Mouse (Mus musculus): ENCODE measurements at regions not wholly inside any gene's neighbourhood (a gene's known extent, or its start where the extent isn't known, plus 50 kb on each side); places are given as distances from the start of the nearest gene placed in this dataset.

GRCm38 (mm10) chr3:151298325-151298724, 139.4 kb upstream of the Adgrl4 start:
- Histone ChIP-seq H3K4me3 (no peak overlapping the region), H3K9ac (no peak overlapping the region), H3K27ac (no peak overlapping the region), H3K27me3 (no peaks in the 10 kb centered on the region), H3K4me2 (no peak overlapping the region), H3K36me3 (no peaks in the 10 kb centered on the region), H3K4me1 (no peaks in the 10 kb centered on the region), H3K9me3 (no peaks in the 10 kb centered on the region)
- no peak for ATAC-seq (ENCODE audit: insufficient number of reproducible peaks, insufficient read depth, low FRiP score, low TSS enrichment, low read depth)
- 52% methylated on average over 2 of the region's 2 CpGs for WGBS

GRCm38 (mm10) chr3:151305402-151305801, 132.3 kb upstream of the Adgrl4 start:
- Histone ChIP-seq H3K4me1 (no peaks in the 10 kb centered on the region), H3K27me3 (no peaks in the 10 kb centered on the region), H3K4me2 (no peak overlapping the region), H3K27ac (no peak overlapping the region), H3K9me3 (no peaks in the 10 kb centered on the region), H3K36me3 (no peaks in the 10 kb centered on the region), H3K9ac (no peak overlapping the region), H3K4me3 (no peak overlapping the region)
- no peak for ATAC-seq (ENCODE audit: insufficient number of reproducible peaks, insufficient read depth, low FRiP score, low TSS enrichment, low read depth)
- WGBS = 92% methylated on average over 4 of the region's 4 CpGs

- no peaks in the 10 kb centered on the region for H3K9me3 ChIP-seq
- no peak overlapping the region for H3K4me2 ChIP-seq
- WGBS = 45% methylated on average over 4 of the region's 4 CpGs
- H3K27me3 ChIP-seq = no peaks in the 10 kb centered on the region
- no peaks in the 10 kb centered on the region for H3K36me3 ChIP-seq
- H3K4me1 ChIP-seq = no peaks in the 10 kb centered on the region
- H3K9ac ChIP-seq = no peak overlapping the region
- H3K4me3 ChIP-seq = no peak overlapping the region
- ATAC-seq (ENCODE audit: insufficient number of reproducible peaks, insufficient read depth, low FRiP score, low TSS enrichment, low read depth) = no peak
- H3K27ac ChIP-seq = no peak overlapping the region
Measured at GRCm38 (mm10) chr3:151307975-151308374, 129.7 kb upstream of the Adgrl4 start.

GRCm38 (mm10) chr3:151323835-151324234, 113.9 kb upstream of the Adgrl4 start:
- Histone ChIP-seq H3K4me1 (no peaks in the 10 kb centered on the region), H3K4me2 (no peak overlapping the region), H3K9ac (no peak overlapping the region), H3K27ac (no peak overlapping the region), H3K36me3 (no peaks in the 10 kb centered on the region), H3K27me3 (no peaks in the 10 kb centered on the region), H3K9me3 (no peaks in the 10 kb centered on the region), H3K4me3 (no peak overlapping the region)
- 12% methylated on average over 3 of the region's 3 CpGs for WGBS
- no peak for ATAC-seq (ENCODE audit: insufficient number of reproducible peaks, insufficient read depth, low FRiP score, low TSS enrichment, low read depth)

GRCm38 (mm10) chr3:151329801-151330200, 107.9 kb upstream of the Adgrl4 start:
- H3K9me3 ChIP-seq = no peaks in the 10 kb centered on the region
- no peak overlapping the region for H3K4me3 ChIP-seq
- no peak overlapping the region for H3K4me2 ChIP-seq
- H3K36me3 ChIP-seq = no peaks in the 10 kb centered on the region
- 78% methylated on average over 4 of the region's 4 CpGs for WGBS
- H3K27ac ChIP-seq = no peak overlapping the region
- no peak for ATAC-seq (ENCODE audit: insufficient number of reproducible peaks, insufficient read depth, low FRiP score, low TSS enrichment, low read depth)
- H3K4me1 ChIP-seq = peaks cover 36% of the 10 kb centered on the region
- H3K9ac ChIP-seq = no peak overlapping the region
- no peaks in the 10 kb centered on the region for H3K27me3 ChIP-seq

- H3K4me2 ChIP-seq = no peak overlapping the region
- peak overlapping the region; percentile 66 for H3K27ac ChIP-seq
- H3K9ac ChIP-seq = no peak overlapping the region
- ATAC-seq (ENCODE audit: insufficient number of reproducible peaks, insufficient read depth, low FRiP score, low TSS enrichment, low read depth) = peak; percentile 68
- no peak overlapping the region for H3K4me3 ChIP-seq
- H3K9me3 ChIP-seq = no peaks in the 10 kb centered on the region
- peaks cover 9% of the 10 kb centered on the region; the same call in 1 of the 2 replicates for H3K27me3 ChIP-seq
- peaks cover 37% of the 10 kb centered on the region for H3K4me1 ChIP-seq
- WGBS = 20% methylated on average over 2 of the region's 2 CpGs
- no peaks in the 10 kb centered on the region for H3K36me3 ChIP-seq
Measured at GRCm38 (mm10) chr3:151331906-151332305, 105.8 kb upstream of the Adgrl4 start.

GRCm38 (mm10) chr3:151332317-151332687, 105.4 kb upstream of the Adgrl4 start:
- Histone ChIP-seq H3K4me2 (no peak overlapping the region), H3K9ac (no peak overlapping the region), H3K36me3 (no peaks in the 10 kb centered on the region), H3K27ac (peak overlapping the region; percentile 66), H3K27me3 (peaks cover 9% of the 10 kb centered on the region; the same call in 1 of the 2 replicates), H3K4me3 (no peak overlapping the region), H3K9me3 (no peaks in the 10 kb centered on the region), H3K4me1 (peaks cover 37% of the 10 kb centered on the region)
- peak; percentile 32; the same call in 1 of the 2 replicates for ATAC-seq (ENCODE audit: insufficient number of reproducible peaks, insufficient read depth, low FRiP score, low TSS enrichment, low read depth)
- 5% methylated on average over 1 of the region's 1 CpGs for WGBS

GRCm38 (mm10) chr3:151332688-151333452, 104.8 kb upstream of the Adgrl4 start:
- peak; percentile 59; the same call in 1 of the 2 replicates for ATAC-seq (ENCODE audit: insufficient number of reproducible peaks, insufficient read depth, low FRiP score, low TSS enrichment, low read depth)
- H3K36me3 ChIP-seq = no peaks in the 10 kb centered on the region
- peak overlapping the region; percentile 27 for H3K4me2 ChIP-seq
- H3K27me3 ChIP-seq = peaks cover 9% of the 10 kb centered on the region; the same call in 1 of the 2 replicates
- H3K27ac ChIP-seq = 0 out of 2 replicates have a peak overlapping the region, but pooled peaks have one; percentile 39
- no peaks in the 10 kb centered on the region for H3K9me3 ChIP-seq
- WGBS = 21% methylated on average over 9 of the region's 9 CpGs
- peaks cover 37% of the 10 kb centered on the region for H3K4me1 ChIP-seq
- H3K4me3 ChIP-seq = no peak overlapping the region
- H3K9ac ChIP-seq = no peak overlapping the region

- H3K27me3 ChIP-seq = peaks cover 9% of the 10 kb centered on the region; the same call in 1 of the 2 replicates
- ATAC-seq (ENCODE audit: insufficient number of reproducible peaks, insufficient read depth, low FRiP score, low TSS enrichment, low read depth) = no peak
- no peaks in the 10 kb centered on the region for H3K36me3 ChIP-seq
- no peak overlapping the region for H3K4me3 ChIP-seq
- H3K4me1 ChIP-seq = peaks cover 37% of the 10 kb centered on the region
- H3K9me3 ChIP-seq = no peaks in the 10 kb centered on the region
- H3K27ac ChIP-seq = no peak overlapping the region; the same call in 1 of the 2 replicates
- no peak overlapping the region; the same call in 1 of the 2 replicates for H3K4me2 ChIP-seq
- WGBS = 7% methylated on average over 6 of the region's 6 CpGs
- H3K9ac ChIP-seq = no peak overlapping the region
Measured at GRCm38 (mm10) chr3:151333867-151334341, 103.8 kb upstream of the Adgrl4 start.

- no peaks in the 10 kb centered on the region for H3K36me3 ChIP-seq
- H3K4me3 ChIP-seq = no peak overlapping the region
- H3K4me1 ChIP-seq = no peaks in the 10 kb centered on the region
- H3K9ac ChIP-seq = no peak overlapping the region
- ATAC-seq (ENCODE audit: insufficient number of reproducible peaks, insufficient read depth, low FRiP score, low TSS enrichment, low read depth) = no peak
- H3K9me3 ChIP-seq = no peaks in the 10 kb centered on the region
- no peaks in the 10 kb centered on the region for H3K27me3 ChIP-seq
- no peak overlapping the region for H3K4me2 ChIP-seq
- 71% methylated on average over 4 of the region's 4 CpGs for WGBS
- no peak overlapping the region for H3K27ac ChIP-seq
Measured at GRCm38 (mm10) chr3:151351481-151352090, 86.1 kb upstream of the Adgrl4 start.

- ATAC-seq (ENCODE audit: insufficient number of reproducible peaks, insufficient read depth, low FRiP score, low TSS enrichment, low read depth) = no peak
- Histone ChIP-seq H3K4me2 (no peak overlapping the region), H3K4me3 (no peak overlapping the region), H3K9ac (no peak overlapping the region), H3K36me3 (no peaks in the 10 kb centered on the region), H3K27me3 (no peaks in the 10 kb centered on the region), H3K27ac (0 out of 2 replicates have a peak overlapping the region, but pooled peaks have one; percentile 57), H3K4me1 (peaks cover 8% of the 10 kb centered on the region), H3K9me3 (no peaks in the 10 kb centered on the region)
- 25% methylated on average over 4 of the region's 4 CpGs for WGBS
Measured at GRCm38 (mm10) chr3:151366302-151366701, 71.4 kb upstream of the Adgrl4 start.

Measured in embryonic facial prominence, embryonic 13.5 days (tissue).